Mouse (Mus musculus) CH12.LX (cell line): Measurements from ENCODE around the gene Kirrel3. TPM values are rescaled to one million over a fixed set of nuclear protein-coding genes. Genes with fewer than 3 reads are reported as not detected.

Experiments
- DNase-seq: peaks from one replicate; pipeline ENCODE4 v3.0.0-alpha.2; 2013; ENCODE audit errors: extremely low read depth
- H3K27ac ChIP-seq: 2 replicates; pipeline ENCODE4 v1.5.1; 2012; ENCODE audit warnings: low read depth, mild to moderate bottlenecking, control low read depth, moderate library complexity; ENCODE audit not compliant: insufficient read depth
- H3K27me3 ChIP-seq: replicated peaks from 2 replicates; pipeline ENCODE3; 2012; ENCODE audit warnings: inconsistent platforms
- H3K36me3 ChIP-seq, 2 experiments: replicated peaks in 1 of 2; 2 replicates each; pipeline versions ENCODE3 to v1.6.1; 2012; ENCODE audit warnings: inconsistent platforms in 1 of 2, low read length in 1 of 2, mild to moderate bottlenecking in 1 of 2, mixed read lengths in 1 of 2, moderate library complexity in 1 of 2; ENCODE audit not compliant: control insufficient read depth in 1 of 2, insufficient read depth in 1 of 2
- H3K4me1 ChIP-seq, 2 experiments: 2 replicates each; pipeline ENCODE4 v1.6.1; 2012; ENCODE audit warnings: inconsistent platforms in 1 of 2, moderate library complexity in 1 of 2; ENCODE audit not compliant: insufficient read depth in 2 of 2, control insufficient read depth in 1 of 2
- H3K4me2 ChIP-seq: 2 replicates; pipeline ENCODE4 v1.6.1; 2012; ENCODE audit warnings: low read depth, mild to moderate bottlenecking, control low read depth; ENCODE audit not compliant: poor library complexity, insufficient read depth, severe bottlenecking
- H3K4me3 ChIP-seq, 3 experiments: fragments of 150-350 bp in 1 of 3; sonication (generic) in 1 of 3; replicated peaks in 1 of 3; 2 replicates each; pipeline versions ENCODE3 to v1.5.1; 2011 to 2012; ENCODE audit warnings: low read depth in 2 of 3, low read length in 2 of 3, mild to moderate bottlenecking in 2 of 3, moderate library complexity in 2 of 3, control low read depth in 1 of 3, improper control_type of control experiment in 1 of 3, inconsistent platforms in 1 of 3, mixed read lengths in 1 of 3; ENCODE audit not compliant: poor library complexity in 1 of 3
- H3K79me2 ChIP-seq: replicated peaks from 2 replicates; pipeline ENCODE4 v1.6.1; 2012; ENCODE audit warnings: mild to moderate bottlenecking, moderate library complexity; ENCODE audit not compliant: control insufficient read depth, poor library complexity, insufficient read depth, severe bottlenecking; ENCODE audit errors: extremely low read depth
- H3K9ac ChIP-seq: 2 replicates; pipeline ENCODE4 v1.6.1; 2012; ENCODE audit warnings: low read depth, mild to moderate bottlenecking, control low read depth, moderate library complexity; ENCODE audit not compliant: insufficient read depth
- H3K9me3 ChIP-seq: replicated peaks from 2 replicates; pipeline ENCODE3; 2012; ENCODE audit warnings: low read length, inconsistent platforms, mixed read lengths
- CHD1 ChIP-seq: IDR thresholded peaks from 2 replicates; pipeline ENCODE4 v1.6.1; 2012; ENCODE audit warnings: low read depth, low read length, improper control_type of control experiment, inconsistent platforms
- CHD2 ChIP-seq: IDR thresholded peaks from 2 replicates; pipeline ENCODE4 v1.6.1; 2011; ENCODE audit warnings: low read length, improper control_type of control experiment
- CTCF ChIP-seq, 2 experiments: IDR thresholded peaks in 1 of 2; conservative IDR thresholded peaks in 1 of 2; 2 replicates each; pipeline ENCODE4 v1.5.1; 2011 to 2012; ENCODE audit warnings: low read depth in 2 of 2, low read length in 2 of 2, improper control_type of control experiment in 1 of 2, inconsistent platforms in 1 of 2, mild to moderate bottlenecking in 1 of 2, moderate library complexity in 1 of 2
- E2F4 ChIP-seq: IDR thresholded peaks from 2 replicates; pipeline ENCODE4 v1.6.1; 2011; ENCODE audit warnings: low read depth, low read length, improper control_type of control experiment; ENCODE audit not compliant: insufficient replicate concordance
- EP300 ChIP-seq: IDR thresholded peaks from 2 replicates; pipeline ENCODE4 v1.6.1; 2011; ENCODE audit warnings: low read length, improper control_type of control experiment
- HCFC1 ChIP-seq: IDR thresholded peaks from 2 replicates; pipeline ENCODE4 v1.6.1; 2012; ENCODE audit warnings: low read depth, mild to moderate bottlenecking, inconsistent platforms, low read length, improper control_type of control experiment
- JUN ChIP-seq: IDR thresholded peaks from 2 replicates; pipeline ENCODE4 v1.6.1; 2011; ENCODE audit warnings: low read depth, mild to moderate bottlenecking, low read length, improper control_type of control experiment, moderate library complexity; ENCODE audit not compliant: insufficient read depth
- JUND ChIP-seq: conservative IDR thresholded peaks from 2 replicates; pipeline ENCODE4 v1.6.1; 2011; ENCODE audit warnings: low read depth, low read length, improper control_type of control experiment
- MAFK ChIP-seq: IDR thresholded peaks from 2 replicates; pipeline ENCODE4 v1.6.1; 2011; ENCODE audit warnings: low read length, improper control_type of control experiment; ENCODE audit not compliant: insufficient replicate concordance
- MAX ChIP-seq: IDR thresholded peaks from 2 replicates; pipeline ENCODE4 v1.6.1; 2011; ENCODE audit warnings: low read length, improper control_type of control experiment
- MAZ ChIP-seq: IDR thresholded peaks from 2 replicates; pipeline ENCODE4 v1.6.1; 2012; ENCODE audit warnings: low read depth, mild to moderate bottlenecking, inconsistent platforms, low read length, improper control_type of control experiment, moderate library complexity
- MEF2A ChIP-seq: IDR thresholded peaks from 2 replicates; pipeline ENCODE4 v1.6.1; 2014; ENCODE audit warnings: low read depth, mild to moderate bottlenecking, inconsistent platforms, low read length, improper control_type of control experiment, borderline replicate concordance
- MYC ChIP-seq: IDR thresholded peaks from 2 replicates; pipeline ENCODE4 v1.6.1; 2011; ENCODE audit warnings: low read depth, mild to moderate bottlenecking, improper control_type of control experiment, low read length
- NELFE ChIP-seq: IDR thresholded peaks from 2 replicates; pipeline ENCODE4 v1.6.1; 2011; ENCODE audit warnings: low read depth, low read length, improper control_type of control experiment
- NRF1 ChIP-seq: IDR thresholded peaks from 2 replicates; pipeline ENCODE4 v1.6.1; 2014; ENCODE audit warnings: low read depth, mild to moderate bottlenecking, inconsistent platforms, low read length, improper control_type of control experiment, moderate library complexity
- PAX5 ChIP-seq: IDR thresholded peaks from 2 replicates; pipeline ENCODE4 v1.6.1; 2012; ENCODE audit warnings: low read length, inconsistent platforms, mixed read lengths
- POLR2A ChIP-seq: IDR thresholded peaks from 2 replicates; pipeline ENCODE4 v1.6.1; 2011; ENCODE audit warnings: low read depth, mild to moderate bottlenecking, improper control_type of control experiment, low read length
- RAD21 ChIP-seq: IDR thresholded peaks from 2 replicates; pipeline ENCODE4 v1.6.1; 2011; ENCODE audit warnings: low read depth, mild to moderate bottlenecking, low read length, improper control_type of control experiment, moderate library complexity
- RCOR1 ChIP-seq: conservative IDR thresholded peaks from 2 replicates; pipeline ENCODE4 v1.6.1; 2012; ENCODE audit warnings: low read depth, mild to moderate bottlenecking, inconsistent platforms, low read length, improper control_type of control experiment
- SIN3A ChIP-seq: IDR thresholded peaks from 2 replicates; pipeline ENCODE4 v1.6.1; 2012; ENCODE audit warnings: low read length, improper control_type of control experiment, inconsistent platforms
- SMC3 ChIP-seq: IDR thresholded peaks from 2 replicates; pipeline ENCODE4 v1.6.1; 2011; ENCODE audit warnings: low read depth, low read length, improper control_type of control experiment
- TBP ChIP-seq: conservative IDR thresholded peaks from 2 replicates; pipeline ENCODE4 v1.6.1; 2011; ENCODE audit warnings: low read depth, low read length, improper control_type of control experiment
- TCF12 ChIP-seq: IDR thresholded peaks from 2 replicates; pipeline ENCODE4 v1.6.1; 2014; ENCODE audit warnings: low read depth, mild to moderate bottlenecking, inconsistent platforms, low read length, improper control_type of control experiment
- USF2 ChIP-seq: conservative IDR thresholded peaks from 2 replicates; pipeline ENCODE4 v1.6.1; 2011; ENCODE audit warnings: low read depth, low read length, improper control_type of control experiment
- ZC3H11A ChIP-seq: IDR thresholded peaks from 2 replicates; pipeline ENCODE4 v1.6.1; 2012; ENCODE audit warnings: low read depth, mild to moderate bottlenecking, inconsistent platforms, low read length, improper control_type of control experiment
- ZKSCAN1 ChIP-seq: IDR thresholded peaks from 2 replicates; pipeline ENCODE4 v1.6.1; 2012; ENCODE audit warnings: low read depth, inconsistent platforms, low read length, improper control_type of control experiment, borderline replicate concordance
- ZMIZ1 ChIP-seq: IDR thresholded peaks from 2 replicates; pipeline ENCODE4 v1.6.1; 2012; ENCODE audit warnings: low read depth, mild to moderate bottlenecking, inconsistent platforms, low read length, improper control_type of control experiment
- ZNF384 ChIP-seq: IDR thresholded peaks from 2 replicates; pipeline ENCODE4 v1.6.1; 2012; ENCODE audit warnings: low read depth, low read length, improper control_type of control experiment, inconsistent platforms
- dilution Hi-C: fragments of 300-500 bp; cut with MboI; formaldehyde crosslinking; loops from 2 replicates; pipeline ENCODE4 v1.14.3; 2020; ENCODE audit warnings: low sequenced_read_pairs; ENCODE audit not compliant: extremely low pct_unique_long_range_greater_than_20kb, extremely low pct_ligation_motif_present
- in situ Hi-C: fragments of 300-500 bp; cut with MboI; formaldehyde crosslinking; loops from 3 replicates; pipeline ENCODE4 v1.14.3; 2019; ENCODE audit warnings: low sequenced_read_pairs, low pct_ligation_motif_present, low pct_unique_long_range_greater_than_20kb, mixed read lengths
- polyA plus RNA-seq: library from polyadenylated mRNA; unstranded; fragments of >175 nt; gene quantifications from 2 replicates; pipeline ENCODE4 v1.2.1, GENCODE M21; 2012; ENCODE audit warnings: low read depth; ENCODE audit not compliant: insufficient read length
- total RNA-seq, 2 experiments: library from RNA; depleted of rRNA; stranded (reverse); fragments of 300-350 nt in 1 of 2; fragments of >200 nt in 1 of 2; gene quantifications; 2 replicates each; pipeline ENCODE4 v1.2.3; 2012 to 2014

The Kirrel3 gene
- total and polyA plus RNA-seq, 3 experiments, result not detected

DNA sequence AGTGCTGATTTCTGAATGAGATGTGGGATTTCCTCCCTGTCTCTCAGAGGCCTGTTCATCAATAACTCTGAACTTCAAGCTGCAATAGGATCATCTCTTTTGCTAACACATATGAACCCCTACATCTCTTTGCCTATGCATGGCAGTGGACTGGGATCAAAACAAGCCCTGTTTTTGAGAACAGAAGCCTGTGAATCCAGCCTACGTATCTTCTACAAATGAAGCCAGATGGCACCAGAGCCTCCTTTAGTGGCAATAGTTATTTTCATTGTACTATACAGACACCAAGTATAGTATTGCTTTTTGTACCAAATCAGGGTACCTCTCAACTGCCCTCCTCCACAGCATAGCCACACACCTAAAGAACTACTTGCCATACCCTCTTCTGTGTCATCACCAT lies 94.4 kb downstream of the Kirrel3 start:
- peaks cover 35% of the 10 kb centered on the region for H3K27me3 ChIP-seq

GRCm38 (mm10) chr9:34582496-34582895 lies 96.8 kb downstream of the Kirrel3 start:
- no peak overlapping the region for H3K4me2 ChIP-seq
- no peak overlapping the region for H3K27ac ChIP-seq
- dilution Hi-C loops (no loop called here), in situ Hi-C loops (no loop called here)
- no peaks in the 10 kb centered on the region for H3K36me3 ChIP-seq
- H3K4me1 ChIP-seq, result no peaks in the 10 kb centered on the region
- no peak overlapping the region for H3K9ac ChIP-seq
- no peak overlapping the region for H3K4me3 ChIP-seq
- TF ChIP-seq ZC3H11A, result no peak
- no peak for TF ChIP-seq CHD1
- no peak for TF ChIP-seq MYC
- no peak for TF ChIP-seq NRF1
- TF ChIP-seq RAD21, result no peak
- no peak for TF ChIP-seq USF2
- no peak for TF ChIP-seq NELFE
- no peak for TF ChIP-seq MEF2A
- no peak for TF ChIP-seq PAX5
- TF ChIP-seq HCFC1, result no peak
- no peak for TF ChIP-seq JUND
- TF ChIP-seq ZNF384, result no peak
- TF ChIP-seq CHD2, result no peak
- no peak for TF ChIP-seq TCF12
- no peak for TF ChIP-seq RCOR1
- no peak for TF ChIP-seq EP300
- no peak for TF ChIP-seq MAZ
- DNase-seq, result no peak
- no peaks in the 10 kb centered on the region for H3K79me2 ChIP-seq
- H3K27me3 ChIP-seq, result peaks cover 23% of the 10 kb centered on the region
- H3K9me3 ChIP-seq, result no peaks in the 10 kb centered on the region

More for the DNA sequence above, 94.4 kb downstream of the Kirrel3 start:
- no peak overlapping the region for H3K4me3 ChIP-seq
- no peak overlapping the region for H3K27ac ChIP-seq
- no peak for TF ChIP-seq SIN3A
- TF ChIP-seq RCOR1, result no peak
- no peak for TF ChIP-seq ZNF384
- no peak for TF ChIP-seq SMC3
- TF ChIP-seq ZKSCAN1, result no peak
- no peak for TF ChIP-seq POLR2A
- TF ChIP-seq EP300, result no peak
- no peak for TF ChIP-seq MAFK
- TF ChIP-seq JUN, result no peak
- TF ChIP-seq ZMIZ1, result no peak
- TF ChIP-seq MAX, result no peak
- no peak for TF ChIP-seq E2F4
- no peak for TF ChIP-seq MAZ
- TF ChIP-seq CTCF (conservative IDR thresholded peaks at IDR 0.05 in 1 of 2, IDR thresholded peaks at IDR 0.05 in 1 of 2; ENCODE audit: low read depth in 2 of 2, low read length in 2 of 2), result no peak
- no peak for TF ChIP-seq TBP
- no peak for TF ChIP-seq CHD2
- DNase-seq, result no peak
- no peaks in the 10 kb centered on the region for H3K4me1 ChIP-seq
- no peak overlapping the region for H3K4me2 ChIP-seq
- H3K79me2 ChIP-seq, result no peaks in the 10 kb centered on the region
- dilution Hi-C loops (no loop called here), in situ Hi-C loops (no loop called here)
- no peaks in the 10 kb centered on the region for H3K9me3 ChIP-seq
- no peak overlapping the region for H3K9ac ChIP-seq
- H3K36me3 ChIP-seq, result no peaks in the 10 kb centered on the region
